ENCODE assay signal across 10 mouse cellular contexts in the genomic region with DNA sequence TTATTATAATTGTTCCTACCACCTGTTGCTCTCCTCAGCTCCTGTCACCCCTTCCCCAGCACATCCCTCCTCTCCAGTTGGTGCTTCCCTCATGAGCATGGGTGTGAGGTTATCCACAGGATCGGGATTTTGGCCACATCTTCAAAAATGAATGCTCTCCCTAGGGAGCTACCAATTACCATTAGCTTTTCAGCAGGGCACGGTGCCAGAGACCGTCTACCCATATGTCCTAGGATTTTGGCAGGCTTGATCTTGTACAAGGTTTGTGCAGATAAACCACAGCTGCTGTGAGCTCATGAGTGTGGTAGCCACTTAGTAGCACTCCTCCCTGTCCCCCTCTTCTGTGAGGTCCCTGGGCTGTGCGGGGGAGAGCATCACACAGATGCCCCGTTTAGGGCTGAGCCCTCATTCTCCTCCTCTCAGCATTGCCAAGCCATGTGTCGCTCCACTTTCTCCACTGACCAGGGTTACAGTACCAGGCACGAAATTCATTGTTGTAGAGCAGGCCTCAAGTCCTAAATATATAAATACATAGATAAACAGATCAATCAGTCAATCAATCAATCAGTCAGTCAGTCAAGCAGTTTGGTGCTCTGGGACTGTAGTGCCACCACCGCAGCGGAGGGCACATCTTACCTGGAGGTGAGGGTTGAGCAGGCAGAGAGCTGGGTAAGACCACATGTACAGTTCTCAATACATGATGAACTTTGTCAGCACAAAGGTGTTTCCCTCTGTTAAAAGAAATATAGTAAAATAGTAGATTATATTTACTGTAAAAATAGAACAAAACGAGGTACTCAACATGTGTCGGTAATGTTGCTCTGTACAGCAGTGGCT. TPM values are rescaled to one million over a fixed set of nuclear protein-coding genes. Genes with fewer than 3 reads are reported as not detected.
A peak's percentile ranks its signal among the peaks of the same experiment; 100 is the strongest.
DNase-seq lines count a peak whose midpoint lies in the region; ATAC-seq and TF ChIP-seq lines count a peak whose summit lies in the region.
"Had no signal": no experiment of that assay in that cellular context is flagged by ENCODE, and none has a peak within 500 bp of the region (broad histone marks: within the 10 kb centered on the region; RNA-seq: fewer than 3 reads in every experiment).

No protein-coding gene starts in this region.

- ATAC-seq in forebrain, embryonic 13.5 days, result peak; percentile 93
- no peak for ATAC-seq in forebrain, embryonic 11.5 days (replicated peaks; ENCODE audit: low FRiP score)
- peak; percentile 54; the same call in 1 of the 2 replicates for ATAC-seq in stomach, postnatal 0 days (ENCODE audit: low FRiP score, low TSS enrichment)
- no peak for ATAC-seq in megakaryocyte, adult 5-6 weeks (ENCODE audit: poor library complexity, severe bottlenecking)

- peaks cover 9% of the 10 kb centered on the region; the same call in 1 of the 2 replicates for H3K36me3 ChIP-seq in forebrain, embryonic 13.5 days (ENCODE audit: poor library complexity, severe bottlenecking)
- no peaks in the 10 kb centered on the region for H3K36me3 ChIP-seq in forebrain, embryonic 11.5 days (ENCODE audit: control insufficient read depth, insufficient read depth, low read length)
- H3K36me3 ChIP-seq in stomach, postnatal 0 days (ENCODE audit: control insufficient read depth, insufficient read depth, low read length), result no peaks in the 10 kb centered on the region

- H3K9ac ChIP-seq in forebrain, embryonic 13.5 days, result no peak overlapping the region
- no peak overlapping the region for H3K9ac ChIP-seq in forebrain, embryonic 11.5 days (ENCODE audit: low read length)
- H3K9ac ChIP-seq in stomach, postnatal 0 days (ENCODE audit: low read length), result no peak overlapping the region
- H3K9ac ChIP-seq: liver, embryonic 14.5 days had no signal

- DNase-seq in forebrain, embryonic 11.5 days (ENCODE audit: low spot score), result no peak
- peak; percentile 40 for DNase-seq in right cerebral cortex, postnatal 14 days
- no peak for DNase-seq in right cerebral cortex, adult 2 months (ENCODE audit: low spot score in 2 of 2)
- peak; percentile 31 for DNase-seq in layer of hippocampus, adult 9-10 months (ENCODE audit: low spot score)
- DNase-seq in stomach, postnatal 0 days (ENCODE audit: low spot score), result no peak
- no peak for DNase-seq in thymus, postnatal 10 days (ENCODE audit: low spot score in 2 of 2)

- TF ChIP-seq EP300 in stomach, postnatal 0 days (optimal IDR thresholded peaks at IDR 0.05), result no peak

- H3K27me3 ChIP-seq in forebrain, embryonic 13.5 days, result no peaks in the 10 kb centered on the region
- no peaks in the 10 kb centered on the region for H3K27me3 ChIP-seq in forebrain, embryonic 11.5 days (ENCODE audit: control insufficient read depth, insufficient read depth, low read length)
- H3K27me3 ChIP-seq in stomach, postnatal 0 days (ENCODE audit: control insufficient read depth, insufficient read depth, low read length), result no peaks in the 10 kb centered on the region
- H3K27me3 ChIP-seq: CH12.LX had no signal

- 65% methylated on average over 11 of the region's 11 CpGs for WGBS in forebrain, embryonic 13.5 days
- WGBS in forebrain, embryonic 11.5 days, result 83% methylated on average over 11 of the region's 11 CpGs
- 63% methylated on average over 11 of the region's 11 CpGs for WGBS in stomach, postnatal 0 days

- H3K4me2 ChIP-seq in forebrain, embryonic 13.5 days, result no peak overlapping the region
- no peak overlapping the region for H3K4me2 ChIP-seq in forebrain, embryonic 11.5 days (ENCODE audit: low read depth, low read length, severe bottlenecking)
- no peak overlapping the region for H3K4me2 ChIP-seq in stomach, postnatal 0 days (replicated peaks; ENCODE audit: low read depth)

- peaks cover 19% of the 10 kb centered on the region for H3K4me1 ChIP-seq in forebrain, embryonic 13.5 days
- no peaks in the 10 kb centered on the region for H3K4me1 ChIP-seq in forebrain, embryonic 11.5 days (replicated peaks; ENCODE audit: control insufficient read depth, insufficient read depth, low read length)
- 0 out of 2 replicates have a peak, but pooled peaks cover 6% of the 10 kb centered on the region for H3K4me1 ChIP-seq in stomach, postnatal 0 days (replicated peaks; ENCODE audit: control insufficient read depth, insufficient read depth)

- no peak for TF ChIP-seq CTCF in stomach, postnatal 0 days (IDR thresholded peaks at IDR 0.05; ENCODE audit: low read depth)

- H3K27ac ChIP-seq in forebrain, embryonic 13.5 days, result 0 out of 2 replicates have a peak overlapping the region, but pooled peaks have one; percentile 3
- H3K27ac ChIP-seq in forebrain, embryonic 11.5 days (ENCODE audit: low read depth, low read length), result no peak overlapping the region
- H3K27ac ChIP-seq in stomach, postnatal 0 days (replicated peaks), result no peak overlapping the region
- H3K27ac ChIP-seq: liver, embryonic 14.5 days had no signal

- no peaks in the 10 kb centered on the region for H3K9me3 ChIP-seq in forebrain, embryonic 13.5 days (replicated peaks)
- H3K9me3 ChIP-seq in forebrain, embryonic 11.5 days (ENCODE audit: control insufficient read depth, low read length), result no peaks in the 10 kb centered on the region
- no peaks in the 10 kb centered on the region for H3K9me3 ChIP-seq in stomach, postnatal 0 days (ENCODE audit: control insufficient read depth, low read length)

- no peak overlapping the region for H3K4me3 ChIP-seq in forebrain, embryonic 13.5 days
- H3K4me3 ChIP-seq in forebrain, embryonic 11.5 days (ENCODE audit: low read depth, low read length), result no peak overlapping the region
- no peak overlapping the region for H3K4me3 ChIP-seq in stomach, postnatal 0 days (ENCODE audit: low read depth, low read length)

RNA-seq across cellular contexts. Expression of a gene that starts 27.0 kb away (rescaled TPM):
- polyA plus RNA-seq in forebrain, embryonic 13.5 days (2015; fragmentation: Nextera tagmentation; extraction: Ambion mirVana), result 6.9 and 8.0 TPM in 2 replicates
- polyA plus RNA-seq in forebrain, embryonic 11.5 days (2014; fragmentation: Nextera tagmentation; extraction: Ambion mirVana), result 12.8 and 18.3 TPM in 2 replicates
- polyA plus RNA-seq in stomach, postnatal 0 days (2015; fragmentation: Nextera tagmentation; extraction: Ambion mirVana), result 7.4 and 8.9 TPM in 2 replicates
- 7.3 and 8.2 TPM in 2 replicates for total RNA-seq in megakaryocyte, adult 5-6 weeks (2015)
- total RNA-seq in megakaryocyte, adult 5-6 weeks (2017), result 6.1 and 7.2 TPM in 2 replicates

Comparison
In these comparisons a context has a peak if more than half of its experiments do, and no peak if none do; other contexts are left out.
1. ATAC-seq: peak in forebrain, embryonic 13.5 days (single experiment) and stomach, postnatal 0 days (single experiment); none in forebrain, embryonic 11.5 days (single experiment) and megakaryocyte, adult 5-6 weeks (single experiment).
2. DNase-seq: peak in right cerebral cortex, postnatal 14 days (single experiment) and layer of hippocampus, adult 9-10 months (single experiment); none in forebrain, embryonic 11.5 days (single experiment), right cerebral cortex, adult 2 months (0 of 2), stomach, postnatal 0 days (single experiment) and thymus, postnatal 10 days (0 of 2).